Mouse (Mus musculus): ENCODE results near the gene Hhatl. TPM values are rescaled to one million over a fixed set of nuclear protein-coding genes. Genes with fewer than 3 reads are reported as not detected.
A peak's percentile ranks its signal among the peaks of the same experiment; 100 is the strongest.

Hhatl gene
- polyA plus RNA-seq, 1 experiment from 2014 or later: 0.38 TPM

DNA sequence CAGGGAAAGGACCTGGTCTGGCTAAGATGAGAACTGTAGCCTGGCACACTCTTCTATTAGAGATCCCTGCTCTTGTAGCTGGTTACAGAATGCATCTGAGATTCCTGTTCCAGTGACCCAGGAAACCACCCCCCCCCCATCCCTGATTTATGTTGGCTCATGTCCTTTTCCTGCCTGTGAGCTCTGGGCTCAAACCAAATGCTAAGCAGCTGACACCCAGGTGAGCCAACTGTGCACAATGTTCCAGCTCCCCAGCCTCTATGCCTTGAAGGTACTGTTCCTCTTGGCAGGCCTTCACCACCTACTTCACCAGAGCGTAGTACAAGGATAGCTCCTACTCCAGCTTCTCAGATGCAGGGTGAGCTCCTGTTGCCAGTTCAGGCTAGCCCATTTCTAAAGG is 30.7 kb upstream of the Hhatl start:
- ATAC-seq (ENCODE audit: low FRiP score): no peak
- WGBS: 89% methylated on average over 1 of the region's 1 CpGs
- Histone ChIP-seq H3K4me3 (replicated peaks) (no peak overlapping the region), H3K9me3 (replicated peaks) (no peaks in the 10 kb centered on the region), H3K4me1 (peaks cover 31% of the 10 kb centered on the region), H3K9ac (replicated peaks) (no peak overlapping the region), H3K36me3 (no peaks in the 10 kb centered on the region), H3K4me2 (no peak overlapping the region), H3K27me3 (replicated peaks) (no peaks in the 10 kb centered on the region), H3K27ac (replicated peaks) (peak overlapping the region; percentile 75)

DNA sequence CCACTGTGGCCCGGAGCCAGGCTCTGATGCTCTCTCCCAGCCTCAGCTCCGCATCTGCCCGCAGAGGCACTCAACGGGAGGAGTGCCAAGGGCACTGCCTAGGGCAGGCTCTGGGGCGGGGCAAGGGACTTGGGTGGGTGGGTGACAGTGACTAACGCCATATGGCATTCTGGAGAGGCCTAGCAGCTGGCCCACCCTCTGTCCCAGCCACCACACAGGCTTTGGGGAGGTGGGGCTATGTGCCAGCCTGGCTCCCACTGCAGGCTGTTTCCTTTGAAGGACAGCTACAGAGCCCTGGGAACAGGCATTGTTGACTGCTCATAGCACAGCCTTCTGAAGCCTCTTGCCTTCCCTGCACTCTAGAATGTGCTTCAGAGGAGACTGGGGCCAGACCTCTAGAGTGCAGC is 30.3 kb upstream of the Hhatl start:
- Histone ChIP-seq H3K9me3 (replicated peaks) (no peaks in the 10 kb centered on the region), H3K4me1 (peaks cover 31% of the 10 kb centered on the region), H3K4me3 (replicated peaks) (no peak overlapping the region), H3K9ac (replicated peaks) (no peak overlapping the region), H3K36me3 (no peaks in the 10 kb centered on the region), H3K27ac (replicated peaks) (peak overlapping the region; percentile 75), H3K4me2 (no peak overlapping the region), H3K27me3 (replicated peaks) (no peaks in the 10 kb centered on the region)
- ATAC-seq (ENCODE audit: low FRiP score): peak; percentile 45
- WGBS: 25% methylated on average over 6 of the region's 6 CpGs

DNA sequence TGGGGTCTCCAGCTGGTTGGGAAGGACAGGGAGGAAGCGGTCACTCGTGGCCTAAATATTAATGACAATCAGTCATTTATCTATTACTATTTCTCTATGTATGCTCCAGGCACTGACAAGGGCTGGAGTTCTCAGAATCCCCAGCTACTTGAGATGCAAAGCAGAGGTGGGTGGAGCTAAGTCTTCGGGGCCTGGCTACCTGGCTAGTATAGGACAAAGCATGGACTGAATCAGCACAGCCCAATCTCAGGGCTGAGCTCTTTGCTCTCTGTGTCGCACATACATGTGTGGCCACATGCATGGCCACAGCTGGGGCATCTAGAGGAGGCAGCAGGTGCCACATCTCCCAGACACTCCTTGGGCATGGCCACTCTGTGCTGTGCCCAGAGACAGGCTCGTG is 28.5 kb upstream of the Hhatl start:
- no peak for ATAC-seq (ENCODE audit: low FRiP score)
- 73% methylated on average over 5 of the region's 5 CpGs for WGBS
- Histone ChIP-seq H3K4me3 (replicated peaks) (no peak overlapping the region), H3K27me3 (replicated peaks) (no peaks in the 10 kb centered on the region), H3K9ac (replicated peaks) (no peak overlapping the region), H3K9me3 (replicated peaks) (no peaks in the 10 kb centered on the region), H3K4me2 (no peak overlapping the region), H3K4me1 (peaks cover 31% of the 10 kb centered on the region), H3K27ac (replicated peaks) (no peak overlapping the region), H3K36me3 (no peaks in the 10 kb centered on the region)

- ATAC-seq (ENCODE audit: low FRiP score): no peak
Observed at GRCm38 (mm10) chr9:121819771-121820471, 27.6 kb upstream of the Hhatl start.

GRCm38 (mm10) chr9:121819073-121819770 is 26.9 kb upstream of the Hhatl start:
- WGBS: 82% methylated on average over 9 of the region's 9 CpGs
- Histone ChIP-seq H3K9me3 (replicated peaks) (no peaks in the 10 kb centered on the region), H3K36me3 (no peaks in the 10 kb centered on the region), H3K4me2 (no peak overlapping the region), H3K27ac (replicated peaks) (peak overlapping the region; percentile 28; the same call in 1 of the 2 replicates), H3K4me1 (peaks cover 31% of the 10 kb centered on the region), H3K27me3 (replicated peaks) (no peaks in the 10 kb centered on the region), H3K9ac (replicated peaks) (no peak overlapping the region), H3K4me3 (replicated peaks) (no peak overlapping the region)
- no peak for ATAC-seq (ENCODE audit: low FRiP score)

More at GRCm38 (mm10) chr9:121819771-121820471, 27.6 kb upstream of the Hhatl start:
- WGBS: 51% methylated on average over 7 of the region's 7 CpGs
- H3K4me3 ChIP-seq (replicated peaks): no peak overlapping the region
- peaks cover 31% of the 10 kb centered on the region for H3K4me1 ChIP-seq
- H3K27me3 ChIP-seq (replicated peaks): no peaks in the 10 kb centered on the region
- no peak overlapping the region for H3K9ac ChIP-seq (replicated peaks)
- H3K27ac ChIP-seq (replicated peaks): peak overlapping the region; percentile 28; the same call in 1 of the 2 replicates
- H3K36me3 ChIP-seq: no peaks in the 10 kb centered on the region
- no peaks in the 10 kb centered on the region for H3K9me3 ChIP-seq (replicated peaks)
- no peak overlapping the region for H3K4me2 ChIP-seq

DNA sequence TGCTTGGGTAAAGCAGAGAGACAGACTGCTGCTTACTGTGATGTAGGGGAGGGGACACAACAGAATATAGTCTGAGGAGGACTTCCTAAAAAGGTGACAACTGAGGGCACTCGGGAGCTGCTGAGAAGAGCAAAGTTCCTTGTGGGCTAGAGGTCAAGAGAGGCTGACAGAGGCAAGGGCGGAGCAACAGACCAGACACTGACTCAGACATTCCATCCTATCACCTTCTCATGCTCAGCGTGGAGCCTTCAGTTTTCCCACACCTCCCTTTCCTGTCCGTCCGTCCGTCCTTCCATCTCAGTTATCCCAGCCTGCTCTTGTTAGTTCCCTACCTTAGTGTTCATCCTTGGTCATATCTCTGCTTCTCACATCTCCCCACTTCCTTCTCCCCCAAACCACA is 22.9 kb upstream of the Hhatl start:
- H3K27me3 ChIP-seq (replicated peaks): no peaks in the 10 kb centered on the region
- peaks cover 22% of the 10 kb centered on the region for H3K4me1 ChIP-seq
- no peak overlapping the region for H3K4me3 ChIP-seq (replicated peaks)
- H3K9me3 ChIP-seq (replicated peaks): no peaks in the 10 kb centered on the region
- 81% methylated on average over 6 of the region's 6 CpGs for WGBS
- H3K9ac ChIP-seq (replicated peaks): no peak overlapping the region
- H3K27ac ChIP-seq (replicated peaks): no peak overlapping the region
- no peak overlapping the region for H3K4me2 ChIP-seq
- no peaks in the 10 kb centered on the region for H3K36me3 ChIP-seq
- ATAC-seq (ENCODE audit: low FRiP score): no peak

GRCm38 (mm10) chr9:121810081-121810821 is 17.9 kb upstream of the Hhatl start:
- Histone ChIP-seq H3K27ac (replicated peaks) (peak overlapping the region; percentile 67), H3K4me1 (peaks cover 37% of the 10 kb centered on the region), H3K27me3 (replicated peaks) (no peaks in the 10 kb centered on the region), H3K9ac (replicated peaks) (0 out of 2 replicates have a peak overlapping the region, but pooled peaks have one; percentile 11), H3K4me3 (replicated peaks) (no peak overlapping the region), H3K9me3 (replicated peaks) (no peaks in the 10 kb centered on the region), H3K4me2 (peak overlapping the region; percentile 23; the same call in 1 of the 2 replicates), H3K36me3 (no peaks in the 10 kb centered on the region)
- 17% methylated on average over 15 of the region's 15 CpGs for WGBS
- peak; percentile 62; the same call in 1 of the 2 replicates for ATAC-seq (ENCODE audit: low FRiP score)

- no peaks in the 10 kb centered on the region for H3K36me3 ChIP-seq
- no peak overlapping the region for H3K27ac ChIP-seq (replicated peaks)
- no peak overlapping the region for H3K4me3 ChIP-seq (replicated peaks)
- WGBS: 46% methylated on average over 3 of the region's 3 CpGs
- no peaks in the 10 kb centered on the region for H3K27me3 ChIP-seq (replicated peaks)
- no peak for ATAC-seq (ENCODE audit: low FRiP score)
- H3K9me3 ChIP-seq (replicated peaks): no peaks in the 10 kb centered on the region
- peaks cover 37% of the 10 kb centered on the region for H3K4me1 ChIP-seq
- no peak overlapping the region for H3K4me2 ChIP-seq
- no peak overlapping the region for H3K9ac ChIP-seq (replicated peaks)
Observed at GRCm38 (mm10) chr9:121808511-121808910, 16.2 kb upstream of the Hhatl start.

GRCm38 (mm10) chr9:121807947-121808346 is 15.6 kb upstream of the Hhatl start:
- no peak overlapping the region for H3K9ac ChIP-seq (replicated peaks)
- H3K4me1 ChIP-seq: peaks cover 37% of the 10 kb centered on the region
- H3K27ac ChIP-seq (replicated peaks): peak overlapping the region; percentile 41; the same call in 1 of the 2 replicates
- H3K27me3 ChIP-seq (replicated peaks): no peaks in the 10 kb centered on the region
- 50% methylated on average over 7 of the region's 7 CpGs for WGBS
- no peak overlapping the region for H3K4me2 ChIP-seq
- H3K4me3 ChIP-seq (replicated peaks): no peak overlapping the region
- ATAC-seq (ENCODE audit: low FRiP score): no peak
- H3K9me3 ChIP-seq (replicated peaks): no peaks in the 10 kb centered on the region
- H3K36me3 ChIP-seq: no peaks in the 10 kb centered on the region

- no peak for ATAC-seq (ENCODE audit: low FRiP score)
- WGBS: 72% methylated on average over 1 of the region's 1 CpGs
- H3K27ac ChIP-seq (replicated peaks): peak overlapping the region; percentile 41; the same call in 1 of the 2 replicates
Observed at GRCm38 (mm10) chr9:121807546-121807945, 15.2 kb upstream of the Hhatl start.

DNA sequence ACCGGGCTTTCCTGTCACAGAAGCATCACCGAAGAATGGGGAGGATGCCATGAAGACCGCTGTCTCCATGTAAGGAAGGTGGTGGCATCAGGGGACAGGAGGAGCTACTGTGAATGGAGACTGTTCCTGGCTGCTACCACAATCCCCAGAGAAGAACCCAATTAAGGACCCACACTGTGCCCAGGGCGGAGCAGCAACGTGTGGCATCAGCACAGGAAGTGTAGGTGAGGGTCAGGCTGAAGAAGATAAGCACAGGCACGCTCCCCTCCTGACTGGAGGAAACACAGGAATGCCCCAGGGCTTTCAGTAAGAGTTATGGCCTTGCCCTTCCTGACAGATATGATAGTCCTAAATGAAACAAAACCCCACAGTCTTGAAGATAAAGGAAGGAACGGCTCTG is 10.4 kb upstream of the Hhatl start:
- no peak for ATAC-seq (ENCODE audit: low FRiP score)
- H3K4me1 ChIP-seq: peaks cover 8% of the 10 kb centered on the region; the same call in 1 of the 2 replicates

More at GRCm38 (mm10) chr9:121807546-121807945, 15.2 kb upstream of the Hhatl start:
- H3K4me3 ChIP-seq (replicated peaks): no peak overlapping the region
- H3K9me3 ChIP-seq (replicated peaks): no peaks in the 10 kb centered on the region
- no peaks in the 10 kb centered on the region for H3K36me3 ChIP-seq
- H3K27me3 ChIP-seq (replicated peaks): no peaks in the 10 kb centered on the region
- H3K9ac ChIP-seq (replicated peaks): no peak overlapping the region
- H3K4me2 ChIP-seq: no peak overlapping the region
- peaks cover 37% of the 10 kb centered on the region for H3K4me1 ChIP-seq

More for the DNA sequence above, 10.4 kb upstream of the Hhatl start:
- Histone ChIP-seq H3K4me3 (replicated peaks) (no peak overlapping the region), H3K9me3 (replicated peaks) (no peaks in the 10 kb centered on the region), H3K36me3 (no peaks in the 10 kb centered on the region), H3K9ac (replicated peaks) (no peak overlapping the region), H3K27me3 (replicated peaks) (no peaks in the 10 kb centered on the region; the same call in 1 of the 2 replicates), H3K4me2 (no peak overlapping the region), H3K27ac (replicated peaks) (no peak overlapping the region)
- 74% methylated on average over 7 of the region's 7 CpGs for WGBS

Measured in neural tube, embryonic 15.5 days (tissue).